Mouse (Mus musculus): Measurements from ENCODE around the gene Smarcd2.

Gene Smarcd2

GRCm38 (mm10) chr11:106272644-106273310 is at the start of gene Smarcd2:
TSS of gene Smarcd2 (minus strand) at chr11:106272972.
- peak; percentile 100 for DNase-seq

DNA sequence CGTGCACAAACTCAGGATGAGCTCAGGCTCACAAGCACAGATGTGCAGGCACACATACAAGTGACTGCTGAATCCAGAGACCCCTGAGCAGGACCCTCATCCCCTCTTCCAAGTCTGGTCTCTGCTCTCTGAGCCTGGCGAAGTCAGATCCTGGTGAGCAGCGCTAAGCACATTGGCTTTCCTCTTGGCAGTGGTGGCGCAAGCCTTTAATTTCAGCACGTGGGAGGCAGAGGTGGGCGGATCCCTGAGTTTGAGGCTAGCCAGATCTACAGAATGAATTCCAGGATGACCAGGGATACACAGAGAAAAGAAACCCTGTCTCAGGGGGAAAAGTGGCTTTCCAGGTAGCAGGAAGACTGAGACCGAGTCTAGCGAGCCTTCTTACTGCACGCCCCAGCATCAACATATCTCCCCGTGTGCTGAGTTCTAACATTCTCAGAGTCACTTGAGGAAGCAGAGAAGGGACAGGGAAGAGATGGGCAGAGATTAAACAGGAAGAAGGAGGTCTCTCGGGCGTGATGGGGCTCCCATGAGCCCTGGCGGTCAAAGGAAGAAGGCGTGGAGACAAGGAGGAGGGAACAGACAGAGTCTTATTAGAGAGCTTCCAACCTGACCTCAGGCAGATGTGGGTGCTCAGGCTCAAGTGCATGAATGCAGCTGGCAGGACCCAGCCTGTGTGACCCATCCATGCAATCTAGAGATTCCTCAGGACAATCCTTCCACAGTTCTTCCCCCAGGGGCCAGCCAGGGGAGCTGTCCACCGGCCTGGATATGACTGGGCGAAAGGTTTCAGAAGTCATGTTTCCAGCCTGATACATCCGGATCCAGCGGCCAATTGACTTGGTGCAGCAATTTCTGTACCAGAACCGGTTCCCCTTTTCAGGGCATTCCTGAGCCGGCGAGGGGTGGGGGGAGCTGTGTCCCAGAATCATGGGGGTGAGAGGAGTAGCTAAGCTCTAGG is 45.9 kb upstream of the Smarcd2 start:
- no peak for DNase-seq

- DNase-seq: no peak
These were observed 45.0 kb upstream of the Smarcd2 start for GRCm38 (mm10) chr11:106317801-106318200.

GRCm38 (mm10) chr11:106316416-106316815 is 43.6 kb upstream of the Smarcd2 start:
- DNase-seq: no peak

- no peak for DNase-seq
These were observed 41.6 kb upstream of the Smarcd2 start, which contains the start of gene Cd79b for GRCm38 (mm10) chr11:106314333-106314812. TSS of gene Cd79b (minus strand) at chr11:106314762.

- no peak for DNase-seq
These were observed 40.8 kb upstream of the Smarcd2 start for GRCm38 (mm10) chr11:106313533-106313932.

DNA sequence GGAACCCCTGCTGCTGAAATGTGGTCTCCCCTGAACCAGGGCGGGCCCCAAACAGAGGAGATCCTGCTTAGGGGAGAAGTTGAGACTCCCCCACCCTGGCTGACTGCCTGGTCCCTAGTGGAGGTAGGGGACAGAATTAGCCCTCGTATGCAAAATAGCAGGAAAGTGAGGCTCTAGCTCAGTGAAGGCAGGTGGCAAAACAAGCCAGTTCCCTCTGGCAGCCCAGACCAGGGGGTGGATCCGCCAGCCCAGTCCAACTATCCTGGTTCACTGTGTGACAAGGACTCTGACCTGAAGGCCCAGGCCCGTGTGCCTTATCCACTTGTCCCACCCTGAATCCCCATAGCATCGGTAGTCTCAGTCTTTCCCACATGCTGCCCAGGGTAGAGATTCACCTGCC is 37.4 kb upstream of the Smarcd2 start:
- no peak for DNase-seq

- DNase-seq: no peak
These were observed 35.4 kb upstream of the Smarcd2 start for GRCm38 (mm10) chr11:106308162-106308561.

- no peak for DNase-seq
These were observed 34.7 kb upstream of the Smarcd2 start for GRCm38 (mm10) chr11:106307432-106307831.

GRCm38 (mm10) chr11:106306758-106307157 is 34.0 kb upstream of the Smarcd2 start:
- DNase-seq: no peak

- DNase-seq: no peak
These were observed 33.3 kb upstream of the Smarcd2 start for GRCm38 (mm10) chr11:106306065-106306385.

GRCm38 (mm10) chr11:106305348-106306064 is 32.7 kb upstream of the Smarcd2 start:
- DNase-seq: no peak

GRCm38 (mm10) chr11:106302634-106303033 is 29.9 kb upstream of the Smarcd2 start:
- peak; percentile 70 for DNase-seq

DNA sequence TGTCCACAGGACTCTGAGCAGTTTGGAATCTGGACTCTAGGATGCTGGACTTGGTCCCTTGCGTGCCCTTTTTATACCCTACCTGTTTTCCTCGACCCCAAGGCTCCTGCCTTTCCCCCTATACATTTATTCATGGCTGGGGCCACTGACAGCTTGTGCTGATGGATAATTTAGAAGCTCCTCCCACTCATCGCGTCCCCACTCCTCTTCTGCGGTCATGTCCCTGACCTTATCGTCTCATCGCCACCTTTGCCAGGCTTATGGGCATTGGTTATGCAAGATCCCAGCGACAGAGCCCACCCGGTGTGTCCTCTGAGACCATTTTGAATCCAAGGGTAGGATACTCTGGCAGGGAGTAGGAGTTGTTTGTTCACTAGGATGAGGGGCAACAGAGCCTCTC is 29.0 kb upstream of the Smarcd2 start, which contains the start of gene Gh:
Gene Gh, minus strand, starts transcription at position 101 of the 400 bp plus-strand sequence.
- DNase-seq: no peak

DNA sequence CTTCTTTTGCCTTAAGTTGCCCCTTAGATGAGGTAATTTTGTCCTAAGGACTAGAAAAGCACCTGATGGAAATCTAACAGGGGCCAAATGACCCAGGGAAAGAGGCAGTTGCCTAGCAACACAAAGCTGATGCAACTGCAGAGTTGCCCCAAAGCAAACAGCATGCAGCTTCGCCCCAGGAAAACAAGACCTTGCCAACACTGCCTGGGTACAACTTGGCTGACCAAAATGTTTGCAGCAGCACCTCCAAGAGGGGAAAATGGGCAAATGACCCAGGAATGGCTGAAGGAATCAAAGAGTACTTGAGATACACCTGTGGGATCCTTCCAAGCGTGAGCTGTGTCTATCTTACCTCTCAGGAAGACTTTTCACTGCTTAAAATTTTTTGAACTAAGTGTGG is 19.1 kb upstream of the Smarcd2 start:
- no peak for DNase-seq

- no peak for DNase-seq
These were observed 17.6 kb upstream of the Smarcd2 start for GRCm38 (mm10) chr11:106290376-106290775.

DNA sequence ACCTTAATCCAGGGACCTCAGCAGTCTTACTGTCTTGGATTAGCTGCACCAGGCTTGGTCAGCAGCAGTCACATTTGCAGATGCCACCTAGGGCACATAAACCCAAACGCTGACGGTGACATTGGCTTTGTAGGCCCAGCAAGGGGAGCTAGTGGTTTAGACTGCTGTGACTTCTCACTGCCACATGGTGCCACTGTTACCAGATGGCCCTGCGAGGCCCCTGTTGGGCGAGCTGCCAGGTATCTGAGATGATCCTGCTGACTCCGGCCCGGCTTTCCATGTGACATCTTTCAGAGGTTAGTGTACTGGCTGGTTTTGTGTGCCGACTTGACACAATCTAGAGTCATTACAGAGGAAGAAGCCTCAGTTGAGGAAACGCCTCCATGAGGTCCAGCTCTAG is 16.6 kb upstream of the Smarcd2 start:
- peak; percentile 21 for DNase-seq

GRCm38 (mm10) chr11:106286987-106287386 is 14.2 kb upstream of the Smarcd2 start:
- DNase-seq: no peak

GRCm38 (mm10) chr11:106286206-106286605 is 13.4 kb upstream of the Smarcd2 start:
- no peak for DNase-seq

GRCm38 (mm10) chr11:106284126-106284525 is 11.4 kb upstream of the Smarcd2 start:
- no peak for DNase-seq

DNA sequence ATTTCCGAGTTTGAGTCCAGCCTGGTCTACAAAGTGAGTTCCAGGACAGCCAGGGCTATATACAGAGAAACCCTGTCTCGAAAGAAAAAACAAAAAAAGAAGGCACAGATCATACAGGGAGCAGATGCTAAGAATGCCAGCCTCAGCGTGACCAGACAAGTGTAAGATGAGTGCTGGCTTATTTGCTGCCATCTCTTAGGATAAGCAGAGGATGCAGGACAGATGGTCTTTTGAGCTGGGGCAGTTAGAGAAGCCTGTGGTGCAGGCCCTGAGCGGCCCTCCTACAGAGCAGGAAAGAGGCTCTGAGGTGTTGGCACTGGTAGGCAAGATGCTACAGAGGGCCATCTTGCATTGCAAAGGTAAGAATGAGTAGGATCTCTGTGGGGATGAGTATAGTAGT is 10.6 kb upstream of the Smarcd2 start:
- DNase-seq: no peak

DNA sequence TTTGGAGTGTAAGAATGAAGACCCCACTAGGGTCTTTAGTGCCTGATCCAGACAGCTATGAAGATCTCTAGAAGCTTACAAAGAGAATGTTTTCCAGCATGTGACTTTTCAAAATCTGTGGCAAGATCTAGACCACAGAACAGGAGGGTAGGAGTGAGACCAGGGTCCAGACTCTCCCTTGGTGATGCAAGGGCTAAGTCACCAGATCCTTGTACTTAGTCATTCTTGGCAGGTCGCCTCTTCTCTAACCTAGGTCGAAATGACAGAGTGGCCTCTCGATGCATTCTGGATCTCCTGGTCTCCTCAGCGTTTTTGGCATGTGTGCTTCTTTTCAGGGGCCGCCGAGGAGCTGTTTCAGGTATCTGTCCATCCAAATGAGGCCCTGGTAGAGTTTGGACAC is 9.7 kb upstream of the Smarcd2 start:
- DNase-seq: no peak

- peak; percentile 89 for DNase-seq
These were observed 3.7 kb upstream of the Smarcd2 start, which contains the start of gene Tcam1 for GRCm38 (mm10) chr11:106276454-106276853. TSS of gene Tcam1 (plus strand) at chr11:106276672.
